Mouse (Mus musculus) brain, embryonic 14.5 days (tissue): Measurements from ENCODE around the gene Slamf7. TPM values are rescaled to one million over a fixed set of nuclear protein-coding genes. Genes with fewer than 3 reads are reported as not detected.

ENCODE experiments used
- DNase-seq: peaks from one replicate; pipeline ENCODE4 v3.0.0-alpha.2; 2011; ENCODE audit warnings: low read depth
- CTCF ChIP-seq: fragments of 200-500 bp; IDR thresholded peaks from 2 replicates; pipeline ENCODE4 v1.5.1; 2012; ENCODE audit warnings: inconsistent platforms, mild to moderate bottlenecking, moderate library complexity, borderline replicate concordance; ENCODE audit not compliant: insufficient read depth, insufficient read length; ENCODE audit errors: extremely low read depth
- POLR2A ChIP-seq: fragments of 200-500 bp; IDR thresholded peaks from 2 replicates; pipeline ENCODE4 v1.6.1; 2012; ENCODE audit warnings: mild to moderate bottlenecking, inconsistent platforms, borderline replicate concordance; ENCODE audit not compliant: poor library complexity, insufficient read depth, insufficient read length, severe bottlenecking; ENCODE audit errors: extremely low read depth
- polyA plus RNA-seq: library from polyadenylated mRNA; depleted of rRNA; stranded (reverse); fragments of >200 nt; gene quantifications from 2 replicates; pipeline ENCODE4 v1.2.3, GENCODE M21; 2012; rRNA removed

Slamf7 gene
- polyA plus RNA-seq, 1 experiment: 0.04 TPM

GRCm38 (mm10) chr1:171627801-171628200, 25.0 kb downstream of the Slamf7 start:
- no peak for TF ChIP-seq POLR2A
- no peak for TF ChIP-seq CTCF
- no peak for DNase-seq

- TF ChIP-seq CTCF (no peak), POLR2A (no peak)
- no peak for DNase-seq
These were observed 32.7 kb downstream of the Slamf7 start for GRCm38 (mm10) chr1:171620091-171620490.

GRCm38 (mm10) chr1:171619645-171620044, 33.2 kb downstream of the Slamf7 start:
- no peak for DNase-seq

GRCm38 (mm10) chr1:171619001-171619400, 33.8 kb downstream of the Slamf7 start:
- no peak for DNase-seq
- TF ChIP-seq CTCF (no peak), POLR2A (no peak)

More at GRCm38 (mm10) chr1:171619645-171620044, 33.2 kb downstream of the Slamf7 start:
- TF ChIP-seq POLR2A: no peak
- TF ChIP-seq CTCF: no peak

- no peak for DNase-seq
- TF ChIP-seq POLR2A: no peak
- no peak for TF ChIP-seq CTCF
These were observed 35.8 kb downstream of the Slamf7 start for GRCm38 (mm10) chr1:171616881-171617515.

- no peak for DNase-seq
- TF ChIP-seq POLR2A (no peak), CTCF (peak; percentile 36; the same call in 1 of the 2 replicates)
These were observed 38.9 kb downstream of the Slamf7 start for GRCm38 (mm10) chr1:171613962-171614361.

GRCm38 (mm10) chr1:171610781-171611180, 42.1 kb downstream of the Slamf7 start:
- peak; percentile 36 for DNase-seq
- TF ChIP-seq POLR2A: no peak
- TF ChIP-seq CTCF: peak; percentile 40; the same call in 1 of the 2 replicates

- TF ChIP-seq POLR2A (no peak), CTCF (peak; percentile 15; the same call in 1 of the 2 replicates)
- no peak for DNase-seq
These were observed 42.8 kb downstream of the Slamf7 start for GRCm38 (mm10) chr1:171610026-171610425.

GRCm38 (mm10) chr1:171607176-171607575, 45.7 kb downstream of the Slamf7 start, which contains the start of gene Ly9:
Gene Ly9 (minus strand): TSS chr1:171607410.
- TF ChIP-seq CTCF: no peak
- no peak for TF ChIP-seq POLR2A
- no peak for DNase-seq

GRCm38 (mm10) chr1:171606656-171607055, 46.2 kb downstream of the Slamf7 start:
- DNase-seq: no peak
- TF ChIP-seq POLR2A: no peak
- TF ChIP-seq CTCF: no peak

GRCm38 (mm10) chr1:171604686-171605085, 48.1 kb downstream of the Slamf7 start:
- TF ChIP-seq CTCF: no peak
- TF ChIP-seq POLR2A: no peak
- DNase-seq: no peak

- TF ChIP-seq CTCF (no peak), POLR2A (no peak)
- DNase-seq: no peak
These were observed 68.3 kb downstream of the Slamf7 start for GRCm38 (mm10) chr1:171584584-171584983.

Other genes with a start within 250 kb of the Slamf7 start
- gene Usf1, start 241.7 kb downstream of the Slamf7 start, polyA plus RNA-seq: 242 and 259 TPM in 2 replicates
- 4.6 and 7.2 TPM in 2 replicates for gene Tstd1, start 234.2 kb downstream of the Slamf7 start, polyA plus RNA-seq
- gene F11r, start 215.5 kb downstream of the Slamf7 start, polyA plus RNA-seq: 3.9 and 7.3 TPM in 2 replicates
- gene Alyref2, start 149.6 kb downstream of the Slamf7 start, polyA plus RNA-seq: 15.8 and 17.8 TPM in 2 replicates
- gene Itln1, start 117.7 kb downstream of the Slamf7 start, polyA plus RNA-seq: 0.08 TPM in 1 of 2 replicates, not detected in the other
- not detected in 2 replicates for gene Cd244a, start 93.8 kb downstream of the Slamf7 start, polyA plus RNA-seq
- 0.08 and 0.19 TPM in 2 replicates for gene Ly9, start 45.6 kb downstream of the Slamf7 start, polyA plus RNA-seq
- 0.30 and 0.62 TPM in 2 replicates for gene Cd48, start 29.0 kb upstream of the Slamf7 start, polyA plus RNA-seq
- gene Slamf1, start 114.1 kb upstream of the Slamf7 start, polyA plus RNA-seq: 0.06 and 0.12 TPM in 2 replicates
- 0.68 and 0.98 TPM in 2 replicates for gene Cd84, start 186.7 kb upstream of the Slamf7 start, polyA plus RNA-seq
- gene Gm10521, start 242.6 kb upstream of the Slamf7 start, polyA plus RNA-seq: not detected in 2 replicates